Mouse (Mus musculus) liver, embryonic 14.5 days (tissue): ENCODE results near the gene Scml4. TPM values are rescaled to one million over a fixed set of nuclear protein-coding genes. Genes with fewer than 3 reads are reported as not detected.

Experiments used
- ATAC-seq: fragments of 200-750 bp; cut with Nextera tagmentation; 2 replicates; pipeline ENCODE4 v1.8.0; 2017; ENCODE audit warnings: moderate number of reproducible peaks, mild to moderate bottlenecking, moderate library complexity; ENCODE audit not compliant: insufficient read depth
- DNase-seq, 3 experiments: peaks; one replicate each; pipeline ENCODE4 v3.0.0-alpha.2; 2012 to 2013; ENCODE audit warnings: low read depth in 3 of 3, low spot score in 3 of 3
- H3K27ac ChIP-seq: fragments of 300-500 bp; sonication (generic); 2 replicates; pipeline ENCODE4 v1.5.1; 2014; ENCODE audit warnings: moderate library complexity, mild to moderate bottlenecking, control low read depth, inconsistent platforms
- H3K27me3 ChIP-seq: fragments of 300-500 bp; sonication (generic); 2 replicates; pipeline ENCODE4 v1.6.1; 2014; ENCODE audit warnings: mild to moderate bottlenecking, low read length, moderate library complexity; ENCODE audit not compliant: control insufficient read depth, insufficient read depth
- H3K36me3 ChIP-seq: fragments of 300-500 bp; sonication (generic); replicated peaks from 2 replicates; pipeline ENCODE4 v1.6.1; 2014; ENCODE audit warnings: low read depth; ENCODE audit not compliant: control insufficient read depth, insufficient read depth
- H3K4me1 ChIP-seq, 2 experiments: fragments of 200-500 bp in 1 of 2; fragments of 300-500 bp in 1 of 2; sonication (generic) in 1 of 2; replicated peaks; 2 replicates each; pipeline ENCODE4 v1.6.1; 2012 to 2014; ENCODE audit warnings: antibody characterized with exemption in 1 of 2, inconsistent platforms in 1 of 2, low read length in 1 of 2; ENCODE audit not compliant: control insufficient read depth in 2 of 2, insufficient read depth in 2 of 2
- H3K4me2 ChIP-seq: fragments of 300-500 bp; sonication (generic); 2 replicates; pipeline ENCODE4 v1.6.1; 2014; ENCODE audit warnings: low read depth, mild to moderate bottlenecking, control low read depth, moderate library complexity
- H3K4me3 ChIP-seq, 2 experiments: fragments of 200-500 bp in 1 of 2; fragments of 300-500 bp in 1 of 2; sonication (generic) in 1 of 2; 2 replicates each; pipeline ENCODE4 v1.5.1; 2012 to 2014; ENCODE audit warnings: low read depth in 2 of 2, low read length in 2 of 2, mild to moderate bottlenecking in 2 of 2, control low read depth in 1 of 2, inconsistent platforms in 1 of 2, moderate library complexity in 1 of 2; ENCODE audit not compliant: insufficient read depth in 1 of 2
- H3K9ac ChIP-seq: fragments of 300-500 bp; sonication (generic); replicated peaks from 2 replicates; pipeline ENCODE4 v1.6.1; 2014; ENCODE audit warnings: mild to moderate bottlenecking, control low read depth, moderate library complexity
- H3K9me3 ChIP-seq: fragments of 300-500 bp; sonication (generic); 2 replicates; pipeline ENCODE4 v1.6.1; 2016; ENCODE audit warnings: low read length, mixed read lengths; ENCODE audit not compliant: control insufficient read depth
- CTCF ChIP-seq: IDR thresholded peaks from 2 replicates; pipeline ENCODE4 v1.5.1; 2016; ENCODE audit warnings: antibody characterized with exemption, low read depth, control low read depth
- EP300 ChIP-seq: IDR thresholded peaks from 2 replicates; pipeline ENCODE4 v1.6.1; 2016; ENCODE audit warnings: antibody characterized with exemption, low read depth
- WGBS: fragments of 180-500 bp; shearing (Covaris S2); extraction: QIAGEN DNeasy Blood & Tissue Kit; methylation state at CpG from one replicate; pipeline ENCODE4 v1.1.7; 2014; ENCODE audit not compliant: insufficient replicate concordance; 5-methylcytosine and 5-hydroxymethylcytosine counted together
- polyA plus RNA-seq, 2 experiments: library from polyadenylated mRNA; depleted of rRNA in 1 of 2; stranded (reverse) in 1 of 2; unstranded in 1 of 2; fragments of >200 nt; fragmentation: Nextera tagmentation in 1 of 2; extraction: Ambion mirVana in 1 of 2; gene quantifications; 2 replicates each; pipeline versions ENCODE4 v1.2.1 to v1.2.3; 2012 to 2014

Scml4 gene
- polyA plus RNA-seq, 2 experiments = 0.15 to 0.19 TPM

GRCm38 (mm10) chr10:42925103-42925866 is 65.1 kb downstream of the Scml4 start:
- no peaks in the 10 kb centered on the region for H3K9me3 ChIP-seq
- no peak overlapping the region for H3K4me2 ChIP-seq
- no peak overlapping the region for H3K9ac ChIP-seq
- H3K4me1 ChIP-seq = no peaks in the 10 kb centered on the region
- ATAC-seq = no peak
- H3K27ac ChIP-seq = no peak overlapping the region
- 64% methylated on average over 22 of the region's 22 CpGs for WGBS
- H3K4me3 ChIP-seq = no peak overlapping the region
- DNase-seq = no peak
- no peaks in the 10 kb centered on the region for H3K27me3 ChIP-seq
- no peaks in the 10 kb centered on the region for H3K36me3 ChIP-seq
- no peak for TF ChIP-seq CTCF
- no peak for TF ChIP-seq EP300

GRCm38 (mm10) chr10:42930121-42930650 is 70.0 kb downstream of the Scml4 start:
- ATAC-seq = no peak

GRCm38 (mm10) chr10:42932862-42933480 is 72.8 kb downstream of the Scml4 start:
- no peak for ATAC-seq
- no peak for DNase-seq
- Histone ChIP-seq H3K4me1 (no peaks in the 10 kb centered on the region), H3K9ac (no peak overlapping the region), H3K36me3 (no peaks in the 10 kb centered on the region), H3K27me3 (no peaks in the 10 kb centered on the region), H3K4me3 (no peak overlapping the region), H3K27ac (no peak overlapping the region), H3K4me2 (no peak overlapping the region), H3K9me3 (no peaks in the 10 kb centered on the region)
- TF ChIP-seq EP300 = no peak
- no peak for TF ChIP-seq CTCF
- 52% methylated on average over 14 of the region's 14 CpGs for WGBS

More at GRCm38 (mm10) chr10:42930121-42930650, 70.0 kb downstream of the Scml4 start:
- no peaks in the 10 kb centered on the region for H3K27me3 ChIP-seq
- H3K27ac ChIP-seq = no peak overlapping the region
- H3K9ac ChIP-seq = no peak overlapping the region
- no peak overlapping the region for H3K4me2 ChIP-seq
- no peaks in the 10 kb centered on the region for H3K36me3 ChIP-seq
- WGBS = 76% methylated on average over 23 of the region's 23 CpGs
- TF ChIP-seq CTCF = no peak
- no peak for TF ChIP-seq EP300
- no peaks in the 10 kb centered on the region for H3K9me3 ChIP-seq
- DNase-seq = no peak
- no peak overlapping the region for H3K4me3 ChIP-seq
- H3K4me1 ChIP-seq = no peaks in the 10 kb centered on the region

- Histone ChIP-seq H3K27me3 (no peaks in the 10 kb centered on the region), H3K9me3 (no peaks in the 10 kb centered on the region), H3K36me3 (no peaks in the 10 kb centered on the region), H3K4me2 (no peak overlapping the region), H3K9ac (no peak overlapping the region), H3K4me1 (no peaks in the 10 kb centered on the region), H3K27ac (no peak overlapping the region), H3K4me3 (no peak overlapping the region)
- DNase-seq = no peak
- WGBS = 31% methylated on average over 8 of the region's 8 CpGs
- TF ChIP-seq EP300 = no peak
- no peak for ATAC-seq
Observed at GRCm38 (mm10) chr10:42934672-42935071, 74.5 kb downstream of the Scml4 start.

- no peak overlapping the region for H3K9ac ChIP-seq
- DNase-seq (no peak), ATAC-seq (no peak)
- no peaks in the 10 kb centered on the region for H3K4me1 ChIP-seq
- no peak for TF ChIP-seq CTCF
- H3K4me2 ChIP-seq = no peak overlapping the region
- H3K27me3 ChIP-seq = no peaks in the 10 kb centered on the region
- no peak overlapping the region for H3K27ac ChIP-seq
- no peaks in the 10 kb centered on the region for H3K9me3 ChIP-seq
- H3K36me3 ChIP-seq = no peaks in the 10 kb centered on the region
- H3K4me3 ChIP-seq = no peak overlapping the region
Observed at GRCm38 (mm10) chr10:42936205-42936604, 76.0 kb downstream of the Scml4 start.
